Mouse (Mus musculus) midbrain, embryonic 14.5 days (tissue): ENCODE measurements around the gene Dus3l. TPM values are rescaled to one million over a fixed set of nuclear protein-coding genes. Genes with fewer than 3 reads are reported as not detected.

ENCODE experiments used
- ATAC-seq: fragments of 200-750 bp; cut with Nextera tagmentation; 2 replicates; pipeline ENCODE4 v1.8.0; 2017; ENCODE audit warnings: moderate number of reproducible peaks, moderate library complexity; ENCODE audit not compliant: low FRiP score, low TSS enrichment
- DNase-seq: peaks from one replicate; pipeline ENCODE4 v3.0.0-alpha.2; 2015
- H3K27ac ChIP-seq: fragments of 300-500 bp; sonication (generic); replicated peaks from 2 replicates; pipeline ENCODE4 v1.5.1; 2014; ENCODE audit warnings: mild to moderate bottlenecking, low read depth, low read length, moderate library complexity
- H3K27me3 ChIP-seq: fragments of 300-500 bp; sonication (generic); 2 replicates; pipeline ENCODE4 v1.6.1; 2014; ENCODE audit warnings: low read length, control low read depth, mixed read lengths; ENCODE audit not compliant: control insufficient read depth, insufficient read depth
- H3K36me3 ChIP-seq: fragments of 300-500 bp; sonication (generic); 2 replicates; pipeline ENCODE4 v1.6.1; 2014; ENCODE audit warnings: low read length, control low read depth; ENCODE audit not compliant: control insufficient read depth, insufficient read depth
- H3K4me1 ChIP-seq: fragments of 300-500 bp; sonication (generic); 2 replicates; pipeline ENCODE4 v1.6.1; 2014; ENCODE audit warnings: mild to moderate bottlenecking, antibody characterized with exemption, low read length, control low read depth; ENCODE audit not compliant: control insufficient read depth, insufficient read depth
- H3K4me2 ChIP-seq: fragments of 300-500 bp; sonication (generic); 2 replicates; pipeline ENCODE4 v1.6.1; 2014; ENCODE audit warnings: mild to moderate bottlenecking, low read length, moderate library complexity
- H3K4me3 ChIP-seq: fragments of 300-500 bp; sonication (generic); replicated peaks from 2 replicates; pipeline ENCODE4 v1.5.1; 2014; ENCODE audit warnings: low read depth, low read length
- H3K9ac ChIP-seq: fragments of 300-500 bp; sonication (generic); replicated peaks from 2 replicates; pipeline ENCODE4 v1.6.1; 2014; ENCODE audit warnings: mild to moderate bottlenecking, low read length, moderate library complexity
- H3K9me3 ChIP-seq: fragments of 300-500 bp; sonication (generic); 2 replicates; pipeline ENCODE4 v1.6.1; 2016; ENCODE audit warnings: low read length, control low read depth, mixed read lengths; ENCODE audit not compliant: control insufficient read depth
- WGBS: fragments of 180-500 bp; shearing (Covaris S2); extraction: QIAGEN DNeasy Blood & Tissue Kit; methylation state at CpG from one replicate; pipeline ENCODE4 v1.1.7; 2014; 5-methylcytosine and 5-hydroxymethylcytosine counted together
- polyA plus RNA-seq: library from polyadenylated mRNA; unstranded; fragments of >200 nt; fragmentation: Nextera tagmentation; extraction: Ambion mirVana; gene quantifications from 2 replicates; pipeline ENCODE4 v1.2.1, GENCODE M21; 2014

Gene Dus3l
- polyA plus RNA-seq, 1 experiment from 2014 or later = 72.8 TPM

DNA sequence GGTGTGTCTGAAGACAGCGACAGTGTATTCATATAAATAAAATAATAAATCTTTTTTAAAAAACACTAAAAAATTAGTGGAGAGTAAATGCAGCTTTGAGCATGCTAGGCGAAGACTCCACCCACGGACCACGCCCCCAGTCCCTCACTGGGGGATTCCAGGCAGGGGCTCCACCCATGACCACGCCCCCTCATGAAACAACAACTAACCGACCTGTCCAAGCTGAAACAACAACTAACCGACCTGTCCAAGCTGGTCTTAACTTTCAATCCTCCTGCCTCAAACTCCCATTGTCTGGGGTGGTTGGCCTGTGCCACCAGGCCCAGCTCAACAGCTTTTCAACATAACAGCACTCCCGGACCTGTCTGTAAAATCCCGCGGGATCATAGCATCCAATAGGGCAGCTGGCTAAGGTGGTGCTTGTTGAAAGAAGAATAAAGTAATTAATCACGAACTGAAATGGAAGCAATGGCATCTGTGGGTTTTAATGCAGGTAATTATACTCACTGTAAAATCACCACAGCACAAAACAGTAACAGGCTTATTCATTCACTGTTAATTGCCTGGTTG is 53.6 kb downstream of the Dus3l start:
- Histone ChIP-seq H3K4me2 (no peak overlapping the region), H3K27me3 (peaks cover 3% of the 10 kb centered on the region; the same call in 1 of the 2 replicates), H3K9ac (no peak overlapping the region), H3K9me3 (no peaks in the 10 kb centered on the region), H3K27ac (no peak overlapping the region), H3K4me3 (no peak overlapping the region), H3K4me1 (peaks cover 25% of the 10 kb centered on the region), H3K36me3 (no peaks in the 10 kb centered on the region)
- ATAC-seq = no peak
- 47% methylated on average over 11 of the region's 11 CpGs for WGBS
- DNase-seq = peak; percentile 18

DNA sequence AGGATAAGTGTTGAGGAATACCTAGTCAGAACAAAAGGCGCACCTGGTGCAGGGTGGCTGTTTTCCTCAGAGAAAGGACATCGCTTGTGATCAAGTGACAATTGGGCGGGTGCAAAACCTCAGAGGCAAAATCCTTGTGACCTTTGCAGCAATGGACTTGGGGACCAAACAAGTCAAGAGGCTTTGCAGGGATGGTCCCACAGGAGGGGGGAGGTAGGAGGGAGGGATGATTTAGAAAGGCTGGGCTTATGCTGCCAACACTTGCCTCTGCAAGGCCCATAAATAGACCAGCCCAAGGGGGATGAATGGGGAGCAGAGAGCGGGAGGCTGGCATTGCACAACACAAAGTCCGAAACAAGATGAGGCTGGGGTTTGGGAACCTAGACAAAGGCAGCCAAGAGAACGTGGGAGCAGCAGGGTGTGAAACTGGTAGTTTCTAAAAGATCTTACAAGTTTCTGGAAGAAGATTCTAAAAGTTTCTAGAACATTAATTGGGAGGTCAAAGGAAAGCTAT is 54.5 kb downstream of the Dus3l start:
- WGBS = 63% methylated on average over 6 of the region's 6 CpGs
- Histone ChIP-seq H3K4me2 (no peak overlapping the region), H3K4me1 (peaks cover 15% of the 10 kb centered on the region), H3K4me3 (no peak overlapping the region), H3K9ac (no peak overlapping the region), H3K9me3 (no peaks in the 10 kb centered on the region), H3K27me3 (no peaks in the 10 kb centered on the region; the same call in 1 of the 2 replicates), H3K36me3 (no peaks in the 10 kb centered on the region), H3K27ac (no peak overlapping the region)
- DNase-seq (no peak), ATAC-seq (no peak)

Other genes with a start within 250 kb of the Dus3l start
- gene Gm20219, start 210.4 kb upstream of the Dus3l start, polyA plus RNA-seq = 0.95 and 1.2 TPM in 2 replicates
- 43.0 and 51.4 TPM in 2 replicates for gene Safb2, start 180.2 kb upstream of the Dus3l start, polyA plus RNA-seq
- 79.2 and 89.6 TPM in 2 replicates for gene Safb, start 179.9 kb upstream of the Dus3l start, polyA plus RNA-seq
- gene 2410015M20Rik, start 155.0 kb upstream of the Dus3l start, polyA plus RNA-seq = 192 and 195 TPM in 2 replicates
- 1,168 and 1,300 TPM in 2 replicates for gene Rpl36, start 151.3 kb upstream of the Dus3l start, polyA plus RNA-seq
- 44.5 and 46.1 TPM in 2 replicates for gene Lonp1, start 137.9 kb upstream of the Dus3l start, polyA plus RNA-seq
- gene Catsperd, start 136.6 kb upstream of the Dus3l start, polyA plus RNA-seq = 1.6 TPM in 2 replicates
- gene Ranbp3, start 91.5 kb upstream of the Dus3l start, polyA plus RNA-seq = 104 and 105 TPM in 2 replicates
- gene Ndufa11, start 47.0 kb upstream of the Dus3l start, polyA plus RNA-seq = 478 and 643 TPM in 2 replicates
- 17.6 and 18.5 TPM in 2 replicates for gene Vmac, start 46.7 kb upstream of the Dus3l start, polyA plus RNA-seq
- gene Nrtn, start 7.2 kb upstream of the Dus3l start, polyA plus RNA-seq = 4.4 and 7.3 TPM in 2 replicates
- gene Prr22, start 5.5 kb downstream of the Dus3l start, polyA plus RNA-seq = 0.63 and 0.78 TPM in 2 replicates
- 2.2 and 4.1 TPM in 2 replicates for gene Rfx2, start 66.3 kb downstream of the Dus3l start, polyA plus RNA-seq
- gene Acsbg2, start 109.7 kb downstream of the Dus3l start, polyA plus RNA-seq = not detected in 2 replicates
- gene 1700061G19Rik, start 110.7 kb downstream of the Dus3l start, polyA plus RNA-seq = 0.18 and 0.36 TPM in 2 replicates
- 64.3 and 66.3 TPM in 2 replicates for gene Mllt1, start 170.7 kb downstream of the Dus3l start, polyA plus RNA-seq
- not detected in 2 replicates for gene Acer1, start 217.4 kb downstream of the Dus3l start, polyA plus RNA-seq
- gene Clpp, start 225.5 kb downstream of the Dus3l start, polyA plus RNA-seq = 172 and 201 TPM in 2 replicates
- gene Alkbh7, start 232.6 kb downstream of the Dus3l start, polyA plus RNA-seq = 45.7 and 55.8 TPM in 2 replicates
- gene Pspn, start 235.3 kb downstream of the Dus3l start, polyA plus RNA-seq = not detected in 2 replicates
- 61.3 and 63.7 TPM in 2 replicates for gene Gtf2f1, start 246.5 kb downstream of the Dus3l start, polyA plus RNA-seq
- 0.24 and 0.42 TPM in 2 replicates for gene Gm17949, start 246.7 kb downstream of the Dus3l start, polyA plus RNA-seq